Mouse (Mus musculus): ENCODE measurements around the gene Spred2.

DNA sequence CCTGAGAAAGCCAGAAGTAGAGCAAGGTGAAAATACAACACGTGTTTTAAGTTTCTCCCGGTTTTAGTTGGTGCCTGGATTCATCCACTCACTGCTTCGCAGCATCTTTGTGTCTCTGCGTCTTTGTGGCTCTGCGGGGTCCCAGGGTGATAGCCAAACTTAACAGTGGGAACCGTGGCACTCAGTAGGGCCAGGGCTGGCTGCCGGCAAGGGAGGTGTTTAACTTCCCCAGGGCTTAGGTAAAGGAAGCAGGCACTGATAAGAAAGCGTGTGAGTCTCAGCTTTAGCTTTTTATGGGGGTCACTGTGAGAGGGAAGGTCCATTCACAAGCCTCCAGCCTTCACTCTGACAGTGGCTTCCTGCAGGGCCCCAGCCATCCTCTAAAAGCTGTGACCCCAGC, 28.8 kb downstream of the Spred2 start:
- TF ChIP-seq CTCF (IDR thresholded peaks at IDR 0.05; ENCODE audit: borderline replicate concordance, control insufficient read depth, extremely low read depth, insufficient read depth, low read length, poor library complexity) = no peak
- TF ChIP-seq POLR2A (IDR thresholded peaks at IDR 0.05; ENCODE audit: control insufficient read depth, extremely low read depth, insufficient read depth, low read length, poor library complexity) = no peak

Data from thymus, adult 2 months (tissue).